In genomic region chr5:97553122-97553521, GRCm38 (mm10) we compare ENCODE assay signal across 9 mouse cellular contexts.
A peak's percentile ranks its signal among the peaks of the same experiment; 100 is the strongest.
DNase-seq lines count a peak whose midpoint lies in the region; ATAC-seq and TF ChIP-seq lines count a peak whose summit lies in the region.
"Had no signal": no experiment of that assay in that cellular context is flagged by ENCODE, and none has a peak within 500 bp of the region (broad histone marks: within the 10 kb centered on the region; RNA-seq: fewer than 3 reads in every experiment).

No protein-coding gene starts in this region.

- no peaks in the 10 kb centered on the region for H3K36me3 ChIP-seq in forebrain, embryonic 14.5 days (ENCODE audit: control insufficient read depth, insufficient read depth, low read length)
- H3K36me3 ChIP-seq: embryonic facial prominence, embryonic 15.5 days had no signal

- peak; percentile 28; the same call in 1 of the 2 replicates for TF ChIP-seq CTCF in brain, embryonic 14.5 days (IDR thresholded peaks at IDR 0.05; ENCODE audit: borderline replicate concordance, extremely low read depth, insufficient read depth, insufficient read length)

- no peak overlapping the region for H3K9ac ChIP-seq in forebrain, embryonic 14.5 days (ENCODE audit: low read length)
- H3K9ac ChIP-seq: embryonic facial prominence, embryonic 15.5 days had no signal

- no peak overlapping the region for H3K4me3 ChIP-seq in forebrain, embryonic 14.5 days (ENCODE audit: low read depth, low read length)
- H3K4me3 ChIP-seq: embryonic facial prominence, embryonic 15.5 days had no signal

- DNase-seq in CD4-positive, CD25-positive, alpha-beta regulatory T cell, adult 2 months (ENCODE audit: low read depth, low spot score) = peak; percentile 36
- peak; percentile 13 to 18 for DNase-seq in left cerebral cortex, postnatal 14 days (ENCODE audit: low spot score in 2 of 2)
- DNase-seq in left cerebral cortex, postnatal 36 days (ENCODE audit: low spot score in 2 of 2) = no peak
- DNase-seq in brain, embryonic 14.5 days (ENCODE audit: low read depth) = no peak
- DNase-seq in frontal cortex, postnatal 10 days (ENCODE audit: low spot score in 2 of 2) = no peak
- DNase-seq in forebrain, embryonic 14.5 days (ENCODE audit: low spot score) = no peak

- intact Hi-C loops in left cerebral cortex, postnatal 14 days (cut with DNase I) = loop anchor here (10.0 kb wide), 1 partner anchor 92 kb away; no protein-coding TSS in a partner anchor
- intact Hi-C loops in left cerebral cortex, postnatal 36 days (cut with DNase I) = no loop called here

- no peaks in the 10 kb centered on the region for H3K27me3 ChIP-seq in forebrain, embryonic 14.5 days (replicated peaks; ENCODE audit: control insufficient read depth, insufficient read depth, low read length)
- H3K27me3 ChIP-seq: embryonic facial prominence, embryonic 15.5 days had no signal

- no peak for ATAC-seq in CD4-positive, CD25-positive, alpha-beta regulatory T cell, adult 4 months
- ATAC-seq in megakaryocyte-erythroid progenitor cell, adult 5-6 weeks (replicated peaks; ENCODE audit: low FRiP score, low TSS enrichment, poor library complexity, severe bottlenecking) = peak; percentile 65; the same call in 1 of the 2 replicates
- no peak for ATAC-seq in forebrain, embryonic 14.5 days

- no peak overlapping the region for H3K27ac ChIP-seq in forebrain, embryonic 14.5 days (ENCODE audit: low read depth, low read length)
- H3K27ac ChIP-seq: embryonic facial prominence, embryonic 15.5 days had no signal

- H3K9me3 ChIP-seq in forebrain, embryonic 14.5 days (replicated peaks; ENCODE audit: control insufficient read depth, low read length) = 0 out of 2 replicates have a peak, but pooled peaks cover 2% of the 10 kb centered on the region
- H3K9me3 ChIP-seq: embryonic facial prominence, embryonic 15.5 days had no signal

- TF ChIP-seq POLR2A in brain, embryonic 14.5 days (IDR thresholded peaks at IDR 0.05; ENCODE audit: borderline replicate concordance, extremely low read depth, insufficient read depth, insufficient read length, poor library complexity, severe bottlenecking) = no peak

- H3K4me2 ChIP-seq in forebrain, embryonic 14.5 days (ENCODE audit: low read length) = no peak overlapping the region
- H3K4me2 ChIP-seq: embryonic facial prominence, embryonic 15.5 days had no signal

- no peaks in the 10 kb centered on the region for H3K4me1 ChIP-seq in forebrain, embryonic 14.5 days (ENCODE audit: control insufficient read depth, insufficient read depth, low read length)
- H3K4me1 ChIP-seq: embryonic facial prominence, embryonic 15.5 days had no signal

- WGBS in forebrain, embryonic 14.5 days = 71% methylated on average over 3 of the region's 3 CpGs

Comparison
In these comparisons a context has a peak if more than half of its experiments do, and no peak if none do; other contexts are left out.
1. DNase-seq: peak in CD4-positive, CD25-positive, alpha-beta regulatory T cell, adult 2 months (single experiment) and left cerebral cortex, postnatal 14 days (2 of 2); none in left cerebral cortex, postnatal 36 days (0 of 2), brain, embryonic 14.5 days (single experiment), frontal cortex, postnatal 10 days (0 of 2) and forebrain, embryonic 14.5 days (single experiment).